Mouse (Mus musculus) cortical plate, adult 2 months (tissue): Measurements from ENCODE around the gene Dixdc1. TPM values are rescaled to one million over a fixed set of nuclear protein-coding genes. Genes with fewer than 3 reads are reported as not detected.

Source experiments
- H3K27ac ChIP-seq: fragments of 200-500 bp; 2 replicates; pipeline ENCODE4 v1.5.1; 2012; ENCODE audit warnings: low read length, control low read depth, inconsistent platforms; ENCODE audit not compliant: insufficient read depth
- H3K4me1 ChIP-seq: fragments of 200-500 bp; 2 replicates; pipeline ENCODE4 v1.6.1; 2011; ENCODE audit warnings: low read length; ENCODE audit not compliant: control insufficient read depth, insufficient read depth
- H3K4me3 ChIP-seq: fragments of 200-500 bp; 2 replicates; pipeline ENCODE4 v1.5.1; 2011; ENCODE audit warnings: mild to moderate bottlenecking, low read length, control low read depth; ENCODE audit not compliant: insufficient read depth
- CTCF ChIP-seq: fragments of 200-500 bp; IDR thresholded peaks from 2 replicates; pipeline ENCODE4 v1.5.1; 2011; ENCODE audit warnings: mild to moderate bottlenecking, control low read depth, low read length; ENCODE audit not compliant: insufficient read depth; ENCODE audit errors: extremely low read depth
- POLR2A ChIP-seq: fragments of 200-500 bp; IDR thresholded peaks from 2 replicates; pipeline ENCODE4 v1.6.1; 2011; ENCODE audit warnings: mild to moderate bottlenecking, low read length, control low read depth; ENCODE audit not compliant: insufficient read depth; ENCODE audit errors: extremely low read depth
- polyA plus RNA-seq: library from polyadenylated mRNA; depleted of rRNA; stranded (reverse); fragments of >200 nt; gene quantifications from 2 replicates; pipeline ENCODE4 v1.2.3, GENCODE M21; 2012

Gene Dixdc1
- polyA plus RNA-seq, 1 experiment = 47.0 TPM

DNA sequence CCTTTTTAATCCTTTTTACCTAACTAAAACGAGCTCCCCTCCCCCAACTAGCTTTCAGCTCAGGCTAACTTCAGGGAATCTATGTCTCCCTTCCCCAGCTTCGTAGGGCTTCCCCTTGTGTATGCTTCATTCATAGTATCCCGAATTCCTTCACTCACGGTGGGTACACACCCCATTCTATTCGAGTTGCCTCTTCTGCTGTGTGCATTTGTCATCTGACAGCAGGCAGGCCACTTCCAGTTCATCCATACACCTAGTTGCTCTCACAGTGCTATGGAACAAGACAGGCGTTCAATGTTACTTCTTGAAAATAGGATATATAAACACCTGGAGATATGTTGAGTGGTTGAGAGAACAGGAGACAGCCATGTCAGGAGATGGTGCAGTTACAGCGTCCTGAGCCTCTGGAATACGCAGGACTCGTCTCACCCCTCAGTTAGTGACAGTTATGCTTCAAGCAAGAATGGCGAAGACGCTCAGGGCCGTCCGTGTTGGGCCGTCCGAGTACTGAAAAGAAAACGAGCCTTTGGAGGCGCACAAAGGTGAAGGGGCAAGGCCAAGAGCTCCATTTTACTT lies 28.3 kb upstream of the Dixdc1 start:
- no peak for TF ChIP-seq POLR2A
- TF ChIP-seq CTCF = no peak
- Histone ChIP-seq H3K4me3 (peak overlapping the region; percentile 83), H3K27ac (peak overlapping the region; percentile 56; the same call in 1 of the 2 replicates), H3K4me1 (no peaks in the 10 kb centered on the region)

DNA sequence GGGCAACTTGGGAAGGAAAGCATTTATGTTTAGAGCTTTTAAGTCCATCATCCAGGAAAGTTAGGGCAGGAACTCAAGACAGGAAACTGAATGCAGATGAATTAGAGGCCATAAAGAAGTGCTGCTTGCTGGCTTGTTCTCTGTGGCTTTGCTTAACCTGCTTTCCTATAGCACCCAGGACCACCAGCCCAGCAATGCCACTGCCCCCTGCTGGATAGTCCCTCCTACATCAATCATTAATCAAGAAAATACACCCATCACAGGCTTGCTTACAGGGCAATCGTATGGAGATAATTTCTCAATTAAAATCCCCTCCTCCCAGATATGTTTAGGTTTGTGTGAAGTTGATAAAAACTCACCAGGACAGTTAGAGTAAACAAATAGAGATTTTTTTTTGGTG lies 24.0 kb upstream of the Dixdc1 start:
- TF ChIP-seq CTCF (peak; percentile 47), POLR2A (no peak)
- Histone ChIP-seq H3K4me1 (no peaks in the 10 kb centered on the region), H3K4me3 (no peak overlapping the region), H3K27ac (no peak overlapping the region)

DNA sequence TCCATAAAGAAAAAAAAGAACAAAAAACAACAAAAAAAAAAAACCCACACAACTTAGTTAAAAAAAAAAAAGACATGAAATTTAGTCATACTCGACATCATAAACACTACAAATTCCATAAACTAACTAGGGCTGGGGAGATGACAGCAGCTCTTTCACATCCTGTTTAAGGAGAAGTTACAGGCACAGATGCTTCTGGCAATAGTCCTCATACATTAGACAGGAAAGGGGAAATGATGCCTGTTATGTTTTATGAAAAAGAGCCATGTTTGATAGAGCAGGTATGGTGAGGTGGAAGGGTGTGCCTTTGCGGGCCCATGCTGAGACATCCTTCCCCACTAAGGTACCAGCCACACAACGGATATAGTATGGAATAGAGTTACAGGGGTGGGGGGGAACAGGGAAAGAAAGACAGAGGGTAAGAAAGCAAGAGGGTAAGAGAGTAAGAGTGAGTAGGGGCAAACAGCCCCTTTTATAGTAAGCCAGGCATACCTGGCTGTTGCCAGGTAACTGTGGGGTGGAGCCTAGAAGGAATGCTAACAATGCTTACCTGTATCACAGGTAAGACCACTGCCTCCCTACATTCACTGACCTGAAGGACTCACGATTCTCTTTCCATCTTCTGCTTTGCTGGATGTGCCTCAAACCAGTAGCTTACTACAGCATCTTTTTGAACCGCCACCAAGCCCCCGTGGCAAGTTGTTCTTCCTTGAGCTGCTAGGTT lies 22.4 kb upstream of the Dixdc1 start:
- no peak for TF ChIP-seq CTCF
- TF ChIP-seq POLR2A = no peak
- Histone ChIP-seq H3K4me1 (no peaks in the 10 kb centered on the region), H3K27ac (no peak overlapping the region), H3K4me3 (no peak overlapping the region)

DNA sequence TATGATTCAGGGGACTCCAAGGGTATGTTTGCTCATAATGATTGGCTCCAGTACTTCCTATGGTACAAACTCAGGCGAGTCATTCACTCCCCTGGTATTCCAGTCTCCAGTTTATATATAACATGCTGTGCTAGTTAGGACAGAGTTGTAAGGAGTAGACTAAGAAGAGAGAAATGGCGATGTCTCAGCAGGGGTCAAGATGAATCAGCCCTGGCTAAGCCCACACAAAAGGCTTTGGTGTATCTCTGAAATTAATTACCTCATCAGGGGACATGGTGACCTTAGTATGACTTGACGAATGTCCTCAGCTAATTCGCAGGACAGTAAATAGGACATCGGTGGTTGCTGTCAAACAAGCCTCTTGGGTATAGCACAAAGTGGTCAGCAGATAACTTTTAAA lies 17.4 kb upstream of the Dixdc1 start:
- Histone ChIP-seq H3K4me1 (peaks cover 3% of the 10 kb centered on the region; the same call in 1 of the 2 replicates), H3K27ac (no peak overlapping the region), H3K4me3 (no peak overlapping the region)
- no peak for TF ChIP-seq CTCF
- no peak for TF ChIP-seq POLR2A

DNA sequence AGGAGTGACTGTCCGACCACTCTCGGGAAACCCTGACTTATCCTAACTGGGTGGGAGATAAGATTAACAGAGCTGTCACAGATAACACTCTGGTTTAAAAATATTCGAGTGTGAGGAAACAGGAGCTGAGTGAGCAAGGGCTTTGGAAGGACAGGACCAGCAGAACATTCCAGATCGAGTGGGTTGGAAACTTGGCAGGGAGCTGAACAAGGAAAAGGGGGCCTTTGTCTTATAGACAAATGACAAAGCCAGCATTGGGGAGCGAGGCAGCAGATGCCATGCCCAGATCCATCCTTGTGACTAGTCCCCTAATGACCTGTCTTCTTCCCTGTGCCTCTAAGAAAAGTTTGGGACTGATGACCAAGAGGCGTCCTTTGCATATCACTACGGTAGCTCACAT lies 14.6 kb upstream of the Dixdc1 start:
- 0 out of 2 replicates have a peak, but pooled peaks have one; percentile 34 for TF ChIP-seq POLR2A
- no peak for TF ChIP-seq CTCF
- H3K4me3 ChIP-seq = peak overlapping the region; percentile 43
- H3K27ac ChIP-seq = peak overlapping the region; percentile 89
- H3K4me1 ChIP-seq = peaks cover 4% of the 10 kb centered on the region; the same call in 1 of the 2 replicates

DNA sequence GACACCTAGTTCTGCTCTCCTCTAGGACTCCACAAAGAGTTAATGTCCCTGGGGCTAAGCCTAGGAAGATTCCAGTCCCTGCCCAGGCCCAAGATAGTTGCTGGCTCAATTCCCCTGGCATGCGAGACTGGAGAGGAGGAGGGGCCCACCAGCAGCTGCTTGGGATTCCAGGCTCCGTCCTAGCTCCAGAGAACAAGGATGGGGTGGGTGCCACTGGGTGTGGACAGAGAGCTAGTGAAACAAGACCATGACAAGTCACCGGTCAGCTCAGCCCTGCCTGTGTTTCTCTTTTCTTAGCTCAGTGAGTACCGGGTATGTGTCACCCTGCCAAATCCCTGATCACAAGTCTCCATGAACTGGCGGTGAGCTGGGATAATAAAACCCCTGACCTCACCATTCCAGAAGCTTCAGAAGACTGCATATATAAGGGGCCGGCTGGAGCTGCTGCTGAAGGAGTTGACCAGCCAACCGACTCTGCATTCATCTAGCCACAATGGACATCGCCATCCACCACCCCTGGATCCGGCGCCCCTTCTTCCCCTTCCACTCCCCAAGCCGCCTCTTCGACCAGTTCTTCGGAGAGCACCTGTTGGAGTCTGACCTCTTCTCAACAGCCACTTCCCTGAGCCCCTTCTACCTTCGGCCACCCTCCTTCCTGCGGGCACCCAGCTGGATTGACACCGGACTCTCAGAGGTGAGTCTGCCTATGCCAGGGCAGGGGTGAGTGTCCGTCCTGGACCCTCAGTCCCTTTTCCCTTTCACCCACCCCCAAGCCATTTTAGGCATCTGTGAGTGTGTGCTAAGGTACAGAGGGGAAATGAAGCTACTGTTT lies 13.7 kb upstream of the Dixdc1 start:
- Histone ChIP-seq H3K4me3 (peak overlapping the region; percentile 43), H3K27ac (peak overlapping the region; percentile 89), H3K4me1 (peaks cover 4% of the 10 kb centered on the region; the same call in 1 of the 2 replicates)
- TF ChIP-seq CTCF (no peak), POLR2A (peak; percentile 61)

DNA sequence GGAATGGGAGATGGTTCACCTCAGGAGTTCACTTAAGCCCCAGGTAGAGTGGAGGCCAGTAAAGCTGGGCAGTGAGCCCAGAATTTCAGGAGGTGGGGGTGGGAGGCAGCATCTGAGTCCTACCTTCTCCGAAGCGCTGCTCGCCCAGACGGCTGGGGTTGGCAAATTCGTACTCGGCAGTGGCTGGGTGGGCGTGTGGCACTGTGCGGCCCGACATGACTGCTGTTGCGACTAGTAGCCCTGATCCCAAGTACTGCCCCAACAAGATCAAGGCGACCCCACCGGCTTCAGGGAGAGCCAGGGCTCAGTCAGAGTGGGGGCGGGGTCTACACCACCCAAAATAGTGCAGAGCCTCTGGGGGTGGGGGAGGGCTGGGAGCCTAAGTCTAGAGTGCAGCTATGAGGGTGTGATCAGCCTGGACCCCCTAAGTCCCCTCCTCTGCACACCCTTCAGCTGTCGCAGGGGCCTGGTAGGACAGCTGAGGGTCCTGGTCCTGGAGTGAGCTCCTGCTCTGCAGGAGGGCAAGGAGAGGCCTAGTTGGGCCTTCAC lies 12.8 kb upstream of the Dixdc1 start, which contains the start of gene Hspb2:
Gene Hspb2, minus strand, starts transcription at position 301 of the 549 bp plus-strand sequence.
- peak within 1 kb of the TSS; percentile 43 for H3K4me3 ChIP-seq
- H3K4me1 ChIP-seq = peaks cover 4% of the 10 kb centered on the region; the same call in 1 of the 2 replicates
- no peak for TF ChIP-seq CTCF
- TF ChIP-seq POLR2A = no peak
- peak within 1 kb of the TSS; percentile 89 for H3K27ac ChIP-seq

DNA sequence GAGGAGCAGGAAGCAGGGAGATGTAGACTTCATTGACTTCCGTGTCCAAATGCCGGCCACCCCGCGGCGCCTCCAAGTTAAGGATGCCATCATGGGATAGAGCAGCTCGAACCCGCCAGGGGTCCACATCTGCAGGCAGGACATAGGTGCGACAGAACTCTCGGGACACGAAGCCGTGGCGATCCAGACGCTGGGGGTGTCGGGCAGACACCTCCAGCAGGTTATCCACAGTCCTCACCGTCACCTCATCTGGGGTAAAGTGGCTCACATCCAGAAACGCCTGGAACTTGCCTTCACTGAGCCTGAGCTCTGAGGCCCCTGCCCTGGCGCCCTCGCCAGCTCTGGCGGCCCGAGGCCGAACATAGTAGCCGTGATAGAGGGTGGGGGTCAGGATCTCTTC lies 12.0 kb upstream of the Dixdc1 start, which contains the start of gene Cryab:
Gene Cryab, plus strand, starts transcription at position 3 of the 400 bp plus-strand sequence.
- peaks cover 4% of the 10 kb centered on the region; the same call in 1 of the 2 replicates for H3K4me1 ChIP-seq
- H3K27ac ChIP-seq = 0 out of 2 replicates have a peak within 1 kb of the TSS, but pooled peaks have one; percentile 36
- TF ChIP-seq CTCF (no peak), POLR2A (no peak)
- no peak within 1 kb of the TSS for H3K4me3 ChIP-seq

DNA sequence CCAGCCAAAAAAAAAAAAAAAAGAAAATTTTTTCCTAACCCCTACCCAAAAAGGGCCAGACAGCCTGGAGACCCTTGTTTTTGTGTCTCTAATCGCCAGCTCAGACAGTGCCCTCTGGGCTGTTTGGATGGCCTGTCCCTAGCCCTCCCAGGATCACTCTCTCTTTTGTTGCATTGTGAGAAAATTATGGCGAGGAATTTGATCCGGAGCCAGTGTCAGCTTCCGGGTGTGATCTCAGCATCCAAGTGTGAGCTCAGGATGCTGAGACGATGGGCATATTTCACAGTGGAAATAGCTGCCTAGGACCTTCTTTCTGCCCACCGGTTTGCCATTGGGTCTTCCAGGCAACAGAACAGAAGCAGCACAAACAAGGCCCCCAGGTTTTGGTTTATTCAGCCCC lies 11.4 kb upstream of the Dixdc1 start:
- no peak overlapping the region for H3K27ac ChIP-seq

More for the DNA sequence above, 11.4 kb upstream of the Dixdc1 start:
- peaks cover 4% of the 10 kb centered on the region; the same call in 1 of the 2 replicates for H3K4me1 ChIP-seq
- no peak for TF ChIP-seq CTCF
- no peak for TF ChIP-seq POLR2A
- no peak overlapping the region for H3K4me3 ChIP-seq
